ENCODE assay signal across 20 mouse cellular contexts in genomic region chr16:26390936-26391335, GRCm38 (mm10). TPM values are rescaled to one million over a fixed set of nuclear protein-coding genes. Genes with fewer than 3 reads are reported as not detected.
"Had no signal": no experiment of that assay in that cellular context is flagged by ENCODE, and none has a peak within 500 bp of the region (broad histone marks: within the 10 kb centered on the region; RNA-seq: fewer than 3 reads in every experiment).

No protein-coding gene starts in this region.

- H3K4me3 ChIP-seq: heart, embryonic 10.5 days; heart, embryonic 12.5 days; hindbrain, embryonic 10.5 days; hindbrain, embryonic 12.5 days; intestine, embryonic 15.5 days; layer of hippocampus, adult 2 months; left cerebral cortex, adult 2 months; limb, embryonic 10.5 days; limb, embryonic 12.5 days had no signal

- H3K9me3 ChIP-seq: heart, embryonic 10.5 days; heart, embryonic 12.5 days; hindbrain, embryonic 10.5 days; hindbrain, embryonic 12.5 days; intestine, embryonic 15.5 days; limb, embryonic 10.5 days; limb, embryonic 12.5 days had no signal

- H3K36me3 ChIP-seq: heart, embryonic 10.5 days; heart, embryonic 12.5 days; hindbrain, embryonic 10.5 days; hindbrain, embryonic 12.5 days; intestine, embryonic 15.5 days; limb, embryonic 10.5 days; limb, embryonic 12.5 days had no signal

- ATAC-seq: hindbrain, embryonic 16.5 days; inflammation-experienced regulatory T-cells, adult 6 months; intestine, embryonic 15.5 days; intestine, postnatal 0 days had no signal

- DNase-seq: gastrocnemius, postnatal 25 days; heart, postnatal 4 days; kidney, adult 18-20 months; kidney, adult 8-10 months; kidney, postnatal 10 days; kidney, postnatal 25 days; kidney, postnatal 4 days had no signal

- H3K27ac ChIP-seq: heart, embryonic 10.5 days; hindbrain, embryonic 10.5 days; hindbrain, embryonic 12.5 days; hindbrain, embryonic 14.5 days; intestine, embryonic 15.5 days; layer of hippocampus, adult 2 months; left cerebral cortex, adult 2 months; limb, embryonic 10.5 days; limb, embryonic 12.5 days had no signal

- H3K27me3 ChIP-seq: heart, embryonic 12.5 days; hindbrain, embryonic 12.5 days; intestine, embryonic 15.5 days; limb, embryonic 12.5 days had no signal

- H3K9ac ChIP-seq: heart, embryonic 12.5 days; hindbrain, embryonic 12.5 days; hindbrain, embryonic 14.5 days; intestine, embryonic 15.5 days; limb, embryonic 12.5 days had no signal

- H3K4me2 ChIP-seq: heart, embryonic 12.5 days; hindbrain, embryonic 12.5 days; hindbrain, embryonic 14.5 days; intestine, embryonic 15.5 days; limb, embryonic 12.5 days had no signal

- H3K4me1 ChIP-seq: heart, embryonic 10.5 days; hindbrain, embryonic 10.5 days; hindbrain, embryonic 12.5 days; intestine, embryonic 15.5 days; limb, embryonic 10.5 days; limb, embryonic 12.5 days had no signal

RNA-seq across cellular contexts. Expression of gene Cldn1, which starts 19.3 kb away (rescaled TPM):
- polyA plus RNA-seq: inflammation-experienced regulatory T-cells, adult 6 months had no signal
